Mouse (Mus musculus): ENCODE data around the gene Hook2.

GRCm38 (mm10) chr8:84973079-84973478 lies 17.3 kb upstream of the Hook2 start:
- TF ChIP-seq CTCF (IDR thresholded peaks at IDR 0.05; ENCODE audit: borderline replicate concordance, insufficient read depth, low read depth, low read length), result no peak
- TF ChIP-seq POLR2A (IDR thresholded peaks at IDR 0.05; ENCODE audit: borderline replicate concordance, insufficient read depth, low read length), result no peak

All from cerebellum, adult 2 months (tissue).